Mouse (Mus musculus) splenic B cell, adult 2 months (primary cell): ENCODE measurements around the gene Kng2.

ENCODE experiments used
- DNase-seq: peaks from one replicate; pipeline ENCODE4 v3.0.0-alpha.2; 2011; ENCODE audit warnings: low read depth, low spot score
- H3K27me3 ChIP-seq: 2 replicates; pipeline ENCODE4 v1.6.1; 2012; ENCODE audit warnings: mild to moderate bottlenecking, low read length, moderate library complexity, mixed read lengths; ENCODE audit not compliant: control insufficient read depth, poor library complexity, insufficient read depth, severe bottlenecking
- H3K36me3 ChIP-seq: 2 replicates; pipeline ENCODE4 v1.6.1; 2012; ENCODE audit warnings: mild to moderate bottlenecking, low read length, moderate library complexity, mixed read lengths; ENCODE audit not compliant: control insufficient read depth, poor library complexity, insufficient read depth, severe bottlenecking

Gene Kng2

GRCm38 (mm10) chr16:22937631-22938030, 91.7 kb downstream of the Kng2 start:
- H3K36me3 ChIP-seq = no peaks in the 10 kb centered on the region
- no peak for DNase-seq
- H3K27me3 ChIP-seq = no peaks in the 10 kb centered on the region
